Mouse (Mus musculus) gastrocnemius, adult 18-20 months (tissue): ENCODE data around the gene Ywhag. TPM values are rescaled to one million over a fixed set of nuclear protein-coding genes. Genes with fewer than 3 reads are reported as not detected.

Source experiments
- DNase-seq: peaks from one replicate; pipeline ENCODE4 v3.0.0; 2021; ENCODE audit warnings: low spot score
- total RNA-seq, 2 experiments: library from RNA; stranded (reverse); gene quantifications; 2 replicates each; pipeline ENCODE4 v1.2.3; 2021

Gene Ywhag
- total RNA-seq, 2 experiments from 2014 or later, result 288 to 326 TPM

DNA sequence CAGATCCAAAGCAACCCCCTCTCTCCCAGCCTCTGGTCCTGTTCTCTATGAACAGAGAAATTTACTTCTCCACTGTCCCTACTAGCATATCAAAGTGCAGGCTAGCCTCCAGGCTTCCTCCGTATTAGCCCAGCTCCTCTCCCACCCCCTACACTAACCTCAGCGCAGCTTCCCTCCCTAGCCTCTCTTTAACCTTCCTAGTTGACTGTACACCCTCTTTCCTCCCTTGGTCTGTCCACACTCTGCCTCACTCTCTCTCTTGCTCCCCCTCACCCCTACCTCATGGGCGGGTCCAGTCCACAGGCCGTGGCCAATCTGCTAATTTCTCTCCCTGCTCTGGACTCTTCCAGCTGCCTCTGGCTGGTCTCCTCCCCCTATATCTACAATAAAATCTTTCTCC, 44.1 kb downstream of the Ywhag start:
- DNase-seq, result no peak

DNA sequence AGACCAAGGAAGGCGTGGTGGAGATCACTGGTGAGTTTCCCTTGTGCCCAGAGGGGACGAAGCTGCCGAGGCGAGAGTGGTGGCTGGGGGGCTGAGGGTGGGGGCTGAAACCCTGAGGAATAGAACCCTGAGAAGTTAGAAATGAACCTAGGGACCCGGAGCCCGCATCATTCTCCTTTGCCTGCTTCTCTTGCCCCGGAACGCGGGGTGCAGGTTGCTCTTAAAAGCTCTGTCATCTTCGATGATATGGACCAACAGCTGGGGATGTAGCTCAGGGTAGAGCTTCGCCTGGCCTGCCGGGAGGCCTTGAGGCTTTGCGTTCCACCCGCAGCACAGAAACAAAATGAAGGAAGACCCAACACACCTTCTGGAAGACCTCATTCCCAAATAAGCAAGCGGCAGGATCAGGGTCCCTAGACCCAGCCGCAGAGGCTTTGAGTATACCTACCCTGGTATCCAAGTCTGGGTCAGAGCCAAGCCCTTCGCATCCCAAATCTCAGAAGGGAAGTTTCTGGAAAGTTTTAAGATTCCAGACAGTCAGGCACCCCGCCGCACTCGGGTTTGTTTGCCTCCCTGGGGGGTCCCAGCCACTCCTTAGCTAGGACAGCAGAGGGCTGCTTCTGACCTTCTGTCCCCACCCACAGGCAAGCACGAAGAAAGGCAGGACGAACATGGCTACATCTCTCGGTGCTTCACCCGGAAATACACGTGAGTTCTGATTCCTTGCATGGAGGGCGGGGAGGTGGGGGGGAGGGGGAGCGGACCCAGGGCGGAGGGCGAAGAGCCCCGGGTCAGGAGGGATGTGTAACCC, 45.8 kb downstream of the Ywhag start:
- DNase-seq, result no peak

DNA sequence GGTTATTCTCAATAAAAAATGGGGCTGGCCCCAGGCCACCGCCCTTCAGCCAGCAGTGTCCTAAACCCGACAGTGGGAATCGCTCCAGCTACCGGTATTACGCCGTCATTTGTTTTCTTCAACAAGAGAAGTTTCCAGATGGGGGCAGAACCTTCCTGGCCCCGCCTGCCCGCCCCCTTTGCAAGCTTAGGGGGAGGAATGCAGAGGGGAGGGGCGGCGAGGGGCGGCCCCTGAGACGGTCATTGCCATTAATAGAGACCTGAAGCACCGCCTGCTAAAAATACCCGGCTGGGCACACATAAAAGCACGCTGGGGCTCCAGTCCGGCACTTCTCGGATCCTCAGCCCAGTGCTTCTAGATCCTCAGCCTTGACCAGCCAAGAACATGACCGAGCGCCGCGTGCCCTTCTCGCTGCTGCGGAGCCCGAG, 46.7 kb downstream of the Ywhag start, which contains the start of gene Hspb1:
Gene Hspb1 (plus strand): TSS at position 245 of the 428 bp plus-strand sequence.
- peak; percentile 94 for DNase-seq

DNA sequence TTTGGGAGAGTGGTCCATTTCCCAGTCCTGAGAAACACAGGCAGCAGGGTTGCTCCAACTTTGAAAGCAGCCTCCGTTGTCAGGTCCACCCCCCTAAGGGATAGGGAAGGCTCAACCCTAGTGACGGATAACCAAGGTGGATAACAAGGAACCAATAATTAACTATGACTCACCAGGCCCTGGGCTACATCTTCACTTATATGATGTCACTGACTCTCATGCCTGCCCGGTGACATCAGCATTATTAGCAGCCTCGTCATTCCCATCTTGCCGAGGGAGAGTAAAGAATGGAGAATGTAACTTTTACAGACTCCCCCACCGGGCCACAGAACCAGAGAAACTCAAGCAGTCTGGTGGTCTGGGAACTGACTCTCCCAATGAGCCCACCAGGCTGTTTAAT, 49.8 kb downstream of the Ywhag start:
- no peak for DNase-seq

DNA sequence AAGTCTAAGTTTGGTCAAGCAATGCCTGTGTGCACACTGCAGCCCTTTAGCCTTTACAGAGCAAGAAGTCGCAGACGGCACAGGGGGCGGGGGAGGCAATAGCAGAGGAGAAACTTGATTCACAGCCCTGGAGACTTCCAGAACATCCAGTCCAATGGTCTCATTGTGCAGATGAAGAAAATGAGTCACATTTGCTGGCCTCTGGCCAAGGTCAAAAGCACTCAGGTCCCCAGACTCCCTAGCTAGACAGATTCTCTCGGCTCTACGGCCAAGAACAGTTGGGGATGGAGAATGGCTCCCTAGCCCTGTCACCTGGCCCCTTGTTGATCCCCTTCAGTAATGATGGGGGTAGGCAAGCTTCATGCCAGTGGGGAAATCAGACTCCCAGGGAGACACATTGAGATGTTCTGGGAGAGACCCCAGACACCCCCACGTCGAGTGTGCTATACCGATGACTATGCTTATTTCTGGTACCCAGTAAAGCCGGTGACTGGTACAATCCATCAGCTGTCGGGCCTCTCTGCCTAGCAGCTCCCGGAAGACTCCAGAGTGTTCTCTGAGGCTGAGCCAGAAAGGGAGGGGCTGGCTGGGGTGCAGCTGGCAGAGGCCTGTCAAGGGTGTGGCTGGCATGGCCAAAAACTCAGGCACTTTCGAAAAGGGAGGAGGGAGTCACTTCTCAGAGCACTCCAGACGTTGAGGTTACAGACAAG, 54.8 kb downstream of the Ywhag start:
- peak; percentile 94 for DNase-seq

DNA sequence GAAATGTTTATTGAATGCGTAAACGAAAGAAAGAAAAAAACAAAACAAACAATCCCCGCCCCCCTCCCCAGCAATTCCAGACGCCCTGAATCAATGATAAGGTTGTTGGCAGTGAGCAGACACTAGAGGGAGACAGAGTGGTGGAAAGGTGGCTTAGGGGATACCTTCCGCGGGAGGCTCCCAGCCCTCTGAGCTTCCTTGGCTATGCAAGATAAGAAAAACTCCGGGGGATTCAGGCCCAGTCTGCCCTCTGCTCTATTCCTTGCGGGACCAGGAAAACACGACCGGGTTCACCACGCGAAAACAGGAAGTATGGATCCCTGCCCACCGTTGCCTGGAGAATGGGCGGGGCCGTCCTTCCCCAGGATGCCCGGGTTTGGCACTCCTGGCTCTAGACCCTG, 56.6 kb downstream of the Ywhag start:
- peak; percentile 69 for DNase-seq

DNA sequence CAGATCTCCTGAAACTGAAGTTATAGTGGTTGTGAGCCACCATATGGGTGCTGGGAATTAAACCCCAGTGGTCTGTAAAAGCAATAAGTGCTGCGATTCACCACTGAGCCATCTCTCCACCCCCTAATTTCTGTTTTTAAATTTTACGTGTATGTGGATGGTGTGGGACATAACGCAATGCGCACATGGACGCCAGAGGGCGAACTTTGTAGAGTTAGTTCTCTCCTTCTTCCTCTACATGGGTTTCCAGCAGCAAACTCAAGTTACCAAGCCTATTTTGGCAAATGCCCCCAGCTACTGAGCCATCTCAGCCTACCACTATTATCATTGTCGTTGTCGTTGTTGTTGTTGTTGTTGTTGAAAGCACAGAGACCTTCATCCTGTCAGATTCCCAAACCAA, 57.2 kb downstream of the Ywhag start:
- peak; percentile 73 for DNase-seq

DNA sequence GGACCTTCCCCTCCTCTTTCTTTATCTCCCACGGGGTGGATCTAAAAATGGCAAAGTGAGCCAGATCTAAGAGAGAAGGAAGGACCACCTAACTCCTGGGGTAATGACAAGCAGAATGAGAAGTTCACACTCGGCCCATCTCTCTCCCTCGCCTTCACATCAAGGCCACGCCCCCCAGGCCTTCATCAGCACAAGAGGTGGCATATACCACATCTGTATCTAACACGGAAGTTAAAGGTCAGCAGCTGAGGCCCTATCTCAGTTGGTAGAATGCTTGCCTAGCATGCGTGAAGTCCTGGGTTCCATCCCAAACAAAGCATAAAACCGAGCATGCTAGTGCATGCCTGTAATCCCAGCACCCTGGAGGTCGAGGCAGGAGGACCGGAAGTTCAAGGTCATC, 60.7 kb downstream of the Ywhag start:
- DNase-seq, result no peak

DNA sequence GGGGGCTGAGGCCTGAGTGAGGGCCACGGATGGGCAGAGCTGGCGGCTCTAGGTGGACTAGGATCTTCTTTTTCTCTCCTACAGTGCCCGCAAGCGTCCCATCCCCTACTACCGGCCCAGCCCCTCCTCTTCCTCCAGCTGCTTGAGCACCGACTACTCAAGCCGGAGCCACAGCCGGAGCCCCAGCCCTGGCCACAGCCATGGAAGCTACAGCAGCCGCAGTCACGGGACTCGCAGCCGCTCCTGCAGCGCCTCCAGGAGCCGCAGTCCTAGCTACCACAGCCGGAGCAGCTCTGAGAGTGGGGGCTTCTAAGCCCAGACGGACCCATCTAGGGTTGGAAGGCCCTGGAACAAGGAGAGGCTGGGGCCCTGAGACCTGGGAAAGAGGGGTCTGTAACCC, 61.4 kb downstream of the Ywhag start:
- no peak for DNase-seq

DNA sequence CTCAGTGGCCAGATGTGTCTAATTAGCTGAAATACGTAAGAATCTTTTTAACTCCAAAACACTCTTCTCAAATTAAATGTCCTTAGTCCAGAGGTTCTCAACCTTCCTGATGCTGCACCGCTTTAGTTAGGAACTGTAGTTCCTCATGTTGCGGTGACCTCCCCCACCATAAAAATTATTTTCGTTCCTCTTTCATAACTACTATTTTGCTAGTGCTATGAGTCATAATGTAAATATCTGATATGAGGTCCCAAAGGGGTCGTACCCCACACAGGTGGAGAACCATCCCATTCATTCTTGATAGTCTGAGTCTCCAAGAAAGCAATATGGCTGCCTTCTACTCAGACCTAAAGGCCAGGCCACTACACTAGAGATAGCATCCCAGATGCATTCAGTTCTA, 63.9 kb downstream of the Ywhag start:
- DNase-seq, result no peak

DNA sequence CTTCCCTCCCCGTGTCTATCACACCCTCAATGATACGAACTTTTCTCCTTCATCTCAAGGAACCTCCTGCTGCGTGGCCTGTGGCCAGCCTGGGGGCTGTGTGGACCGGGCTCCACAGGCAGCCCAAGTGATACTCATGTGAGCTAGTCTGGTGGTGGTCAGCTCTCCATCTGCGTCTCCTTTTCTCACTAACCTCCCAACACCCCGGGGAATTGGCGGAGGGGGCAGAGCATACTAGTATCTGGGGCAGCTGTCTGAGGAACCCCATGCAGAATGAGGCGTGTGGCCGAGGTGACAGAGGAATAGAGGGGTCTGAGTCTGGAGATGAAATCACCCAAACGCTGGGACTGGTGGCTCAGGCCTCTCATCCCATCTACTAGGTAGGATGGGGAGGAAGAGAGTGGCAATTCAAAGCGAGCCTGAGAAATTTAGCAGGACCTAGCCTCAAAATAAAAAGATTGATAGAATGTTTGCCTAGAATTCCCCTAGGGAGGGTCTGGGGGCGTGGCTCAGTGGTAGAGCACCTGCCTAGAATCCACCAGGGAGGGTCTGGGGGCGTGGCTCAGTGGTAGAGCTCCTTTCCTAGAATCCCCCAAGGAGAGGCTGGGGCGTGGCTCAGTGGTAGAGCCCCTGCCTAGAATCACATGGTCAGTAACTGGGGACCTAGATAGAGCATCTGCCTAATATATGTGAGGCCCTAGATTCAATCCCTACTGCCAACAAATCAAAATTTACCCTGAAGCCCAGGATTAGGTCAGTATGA, 64.6 kb downstream of the Ywhag start:
- DNase-seq, result no peak

DNA sequence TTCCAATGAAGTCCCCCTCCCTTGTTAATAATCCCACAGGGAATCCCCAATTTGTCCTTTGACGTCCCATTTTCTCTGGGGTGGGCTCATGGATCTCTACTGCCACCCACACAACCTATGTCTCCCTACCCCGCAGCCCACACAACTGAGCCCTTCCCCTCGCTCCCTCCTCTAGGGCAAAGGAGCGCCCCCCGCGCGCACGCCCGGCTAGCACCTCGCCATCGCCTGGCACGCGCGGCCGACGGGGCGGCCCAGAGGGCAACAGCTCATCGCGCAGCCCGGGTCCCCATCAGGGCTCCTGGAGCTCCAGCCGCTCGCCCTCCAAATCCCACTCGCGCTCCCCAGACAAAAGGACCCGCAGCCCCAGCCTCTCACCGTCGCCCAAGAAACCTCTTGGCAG, 65.8 kb downstream of the Ywhag start:
- no peak for DNase-seq

DNA sequence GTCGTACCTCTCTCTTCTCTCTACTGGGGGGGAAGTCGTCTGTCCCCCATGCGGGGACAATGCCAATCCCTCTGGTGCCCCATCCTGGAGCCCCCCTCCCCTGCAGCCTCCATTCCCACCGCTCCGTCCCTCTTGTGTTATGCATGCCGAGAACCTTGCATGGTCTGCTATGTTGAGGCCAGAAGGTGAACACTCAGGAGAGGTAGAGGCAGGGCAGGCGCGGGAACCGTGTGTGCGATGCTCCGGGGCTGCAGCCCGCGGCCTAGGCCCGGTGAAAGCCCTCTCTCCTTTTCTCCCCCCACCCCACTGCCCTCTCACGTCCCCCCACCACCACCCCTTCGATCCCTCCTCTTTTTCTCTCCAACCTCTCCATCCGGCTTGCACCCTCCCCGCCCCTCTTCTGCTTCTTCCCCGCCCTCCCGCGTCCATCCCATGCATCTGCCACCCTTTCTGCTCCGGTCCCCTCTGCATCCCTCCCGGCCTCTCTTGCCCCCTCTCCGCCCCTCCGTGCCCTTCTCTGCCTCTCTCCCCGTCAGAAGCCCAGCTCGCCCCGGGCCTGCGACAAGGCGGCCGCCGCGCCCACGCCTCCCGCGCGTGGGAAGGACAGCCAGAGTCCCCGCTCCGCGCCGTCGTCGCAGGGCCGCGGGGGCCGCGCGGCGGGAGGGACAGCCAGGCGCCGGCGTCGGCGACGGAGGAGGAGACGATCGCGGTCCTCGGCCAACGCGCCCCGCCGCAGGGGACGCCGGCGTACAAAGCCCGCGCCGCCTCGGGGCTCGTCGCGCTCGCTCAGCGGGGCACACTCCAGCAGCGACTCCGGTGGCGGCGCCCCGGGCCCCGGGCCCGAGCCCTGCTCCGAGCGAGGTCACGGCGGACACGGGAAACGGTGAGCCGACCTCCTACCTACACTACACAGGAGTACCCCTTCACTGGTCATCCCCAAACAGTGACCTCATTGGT, 66.5 kb downstream of the Ywhag start:
- no peak for DNase-seq

DNA sequence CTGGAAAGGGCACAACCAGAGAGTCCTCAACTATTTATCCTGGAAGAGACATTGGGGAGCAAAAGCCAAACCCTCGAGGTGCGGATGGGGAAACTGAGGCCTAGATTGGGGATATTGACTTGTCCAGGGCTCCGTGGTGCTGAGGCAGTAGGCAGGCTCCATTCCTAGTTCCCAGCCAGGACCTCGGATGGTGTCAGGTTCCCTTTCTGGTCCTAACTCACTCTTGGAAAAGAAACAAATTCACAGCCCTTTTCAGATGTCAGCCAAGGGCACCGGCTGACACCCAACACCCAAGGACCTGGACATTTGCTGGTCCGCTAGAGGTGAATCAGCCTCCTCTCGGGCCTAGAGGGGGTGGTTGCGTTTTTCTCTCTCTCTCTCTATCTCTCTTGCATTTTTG, 67.8 kb downstream of the Ywhag start:
- DNase-seq, result peak; percentile 61

Other genes with a start within 250 kb of the Ywhag start
- gene Tmem120a, start 190.2 kb downstream of the Ywhag start, total RNA-seq, result 1 to 10 TPM; 6.8 to 8.4 TPM
- gene Styxl1, start 156.2 kb downstream of the Ywhag start, total RNA-seq, result not detected
- gene Mdh2, start 156.1 kb downstream of the Ywhag start, total RNA-seq, result 1,000 to 10,000 TPM in 1 of 2 experiments, 100 to 1,000 TPM in 1; 959 to 1,045 TPM
- not detected for gene Srrm3, start 127.7 kb downstream of the Ywhag start, total RNA-seq
- gene Hspb1, start 46.7 kb downstream of the Ywhag start, total RNA-seq, result 100 to 1,000 TPM; 239 to 482 TPM
- gene Ssc4d, start 39.9 kb upstream of the Ywhag start, total RNA-seq, result under 1 TPM; 0.57 to 0.95 TPM
- gene Zp3, start 45.5 kb upstream of the Ywhag start, total RNA-seq, result not detected
- 1 to 10 TPM; 7.4 to 7.6 TPM for gene Dtx2, start 60.2 kb upstream of the Ywhag start, total RNA-seq
- gene Upk3b, start 103.9 kb upstream of the Ywhag start, total RNA-seq, result under 1 TPM in 1 of 2 experiments, not detected in 1; 0.07 TPM
- not detected for gene Upk3bl, start 119.9 kb upstream of the Ywhag start, total RNA-seq
- gene Rasa4, start 149.3 kb upstream of the Ywhag start, total RNA-seq, result 10 to 100 TPM; 32.3 to 34.8 TPM
- gene Polr2j, start 182.0 kb upstream of the Ywhag start, total RNA-seq, result 10 to 100 TPM; 65.1 to 72.1 TPM
- gene Lrwd1, start 201.5 kb upstream of the Ywhag start, total RNA-seq, result 1 to 10 TPM; 4.2 to 4.4 TPM
- 1 to 10 TPM; 3.8 to 4.9 TPM for gene Alkbh4, start 201.5 kb upstream of the Ywhag start, total RNA-seq
- gene Orai2, start 236.1 kb upstream of the Ywhag start, total RNA-seq, result under 1 TPM; 0.55 to 0.64 TPM